Mouse (Mus musculus) ES-E14 (cell line): ENCODE results near the gene Urad. TPM values are rescaled to one million over a fixed set of nuclear protein-coding genes. Genes with fewer than 3 reads are reported as not detected.

ENCODE experiments used
- DNase-seq: peaks from one replicate; pipeline ENCODE4 v3.0.0-alpha.2; 2013; ENCODE audit warnings: low read depth, low spot score
- H3K27ac ChIP-seq: 2 replicates; pipeline ENCODE4 v1.5.1; 2012; ENCODE audit warnings: low read depth, mild to moderate bottlenecking, low read length, moderate library complexity, mixed read lengths; ENCODE audit not compliant: poor library complexity, insufficient read depth, severe bottlenecking
- H3K36me3 ChIP-seq: 2 replicates; pipeline ENCODE4 v1.6.1; 2012; ENCODE audit warnings: mild to moderate bottlenecking, low read length, moderate library complexity, mixed read lengths; ENCODE audit not compliant: control insufficient read depth, poor library complexity, insufficient read depth, severe bottlenecking
- H3K4me1 ChIP-seq, 2 experiments: fragments of 150-350 bp in 1 of 2; sonication (generic) in 1 of 2; 2 replicates each; pipeline ENCODE4 v1.6.1; 2012; ENCODE audit warnings: low read length in 2 of 2, mild to moderate bottlenecking in 1 of 2, mixed read lengths in 1 of 2; ENCODE audit not compliant: control insufficient read depth in 2 of 2, insufficient read depth in 2 of 2, poor library complexity in 1 of 2
- H3K4me3 ChIP-seq, 2 experiments: fragments of 150-350 bp in 1 of 2; sonication (generic) in 1 of 2; 2 replicates each; pipeline ENCODE4 v1.5.1; 2012; ENCODE audit warnings: low read length in 2 of 2, low read depth in 1 of 2, mild to moderate bottlenecking in 1 of 2, mixed read lengths in 1 of 2; ENCODE audit not compliant: insufficient read depth in 1 of 2, poor library complexity in 1 of 2, severe bottlenecking in 1 of 2
- H3K9ac ChIP-seq: 2 replicates; pipeline ENCODE4 v1.6.1; 2012; ENCODE audit warnings: low read depth, mild to moderate bottlenecking, low read length, mixed read lengths; ENCODE audit not compliant: poor library complexity, insufficient read depth, severe bottlenecking
- H3K9me3 ChIP-seq: fragments of 150-350 bp; sonication (generic); 2 replicates; pipeline ENCODE4 v1.6.1; 2012; ENCODE audit warnings: low read depth, mild to moderate bottlenecking, low read length; ENCODE audit not compliant: control insufficient read depth, insufficient read depth
- CHD2 ChIP-seq: IDR thresholded peaks from 2 replicates; pipeline ENCODE4 v1.6.1; 2014; ENCODE audit warnings: mild to moderate bottlenecking, low read depth, low read length, inconsistent platforms
- HCFC1 ChIP-seq: IDR thresholded peaks from 2 replicates; pipeline ENCODE4 v1.6.1; 2012; ENCODE audit warnings: low read length, inconsistent platforms, borderline replicate concordance; ENCODE audit not compliant: insufficient read depth
- MAFK ChIP-seq: IDR thresholded peaks from 2 replicates; pipeline ENCODE4 v1.6.1; 2014; ENCODE audit warnings: mild to moderate bottlenecking, low read depth, low read length, inconsistent platforms; ENCODE audit not compliant: insufficient read depth
- ZC3H11A ChIP-seq: IDR thresholded peaks from 2 replicates; pipeline ENCODE4 v1.6.1; 2012; ENCODE audit warnings: low read depth, mild to moderate bottlenecking, inconsistent platforms, low read length, borderline replicate concordance
- ZNF384 ChIP-seq: IDR thresholded peaks from 2 replicates; pipeline ENCODE4 v1.6.1; 2012; ENCODE audit warnings: low read depth, low read length, inconsistent platforms
- in situ Hi-C, 2 experiments: fragments of 600-800 bp; cut with MboI; formaldehyde crosslinking; loops; one replicate each; pipeline ENCODE4 v1.15.1; 2025; ENCODE audit warnings: low sequenced_read_pairs in 2 of 2, inconsistent platforms in 1 of 2; ENCODE audit not compliant: unreplicated experiment in 2 of 2
- total RNA-seq: library from RNA; depleted of rRNA; stranded (reverse); fragments of 300-350 nt; gene quantifications from 2 replicates; pipeline ENCODE4 v1.2.3, GENCODE M21; 2012

Gene Urad
- total RNA-seq, 1 experiment: not detected

DNA sequence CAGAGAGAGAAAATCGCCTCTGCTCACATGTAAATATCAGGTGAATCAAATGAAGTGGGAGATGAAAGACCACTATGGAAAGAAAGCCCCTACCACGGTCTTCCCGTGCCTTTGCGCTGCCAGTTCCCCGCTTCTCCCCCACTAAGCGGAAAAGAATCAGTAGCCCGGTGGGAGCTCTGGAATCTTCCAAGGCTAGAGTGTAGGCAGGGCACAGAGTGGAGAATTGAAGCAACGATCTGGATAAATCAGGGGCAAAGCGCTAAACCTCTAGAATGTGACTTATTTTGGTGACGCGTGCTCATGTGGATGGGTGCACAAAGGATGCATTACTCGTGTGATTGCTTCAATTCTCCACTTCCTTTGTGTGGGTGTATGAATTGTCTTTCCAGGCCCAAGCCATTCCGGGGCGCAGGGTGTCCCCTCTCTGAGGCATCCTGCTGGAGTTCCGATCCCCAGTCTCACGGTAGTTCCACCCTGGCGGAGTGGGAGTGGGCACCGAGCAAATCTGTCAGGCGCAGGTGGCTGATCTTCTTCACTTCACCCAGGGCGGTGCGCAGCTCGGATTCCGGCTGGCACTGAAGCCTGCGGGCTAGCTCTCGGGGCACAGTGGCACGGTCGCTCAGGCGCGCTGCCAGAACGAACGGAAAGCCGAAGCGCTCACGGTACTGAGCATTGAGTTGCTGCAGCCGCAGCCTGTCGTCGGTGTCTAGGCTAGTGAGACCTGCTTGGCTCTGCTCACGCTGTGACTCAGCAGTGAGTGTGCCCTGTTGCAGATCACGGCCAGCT lies 7.4 kb downstream of the Urad start:
- in situ Hi-C loops: loop anchor here (5.0 to 10.0 kb wide), 4 partner anchors 38 to 403 kb away; no protein-coding TSS in a partner anchor
- DNase-seq: no peak
- H3K9me3 ChIP-seq: no peaks in the 10 kb centered on the region
- no peak for TF ChIP-seq HCFC1
- TF ChIP-seq ZNF384: no peak
- TF ChIP-seq ZC3H11A: no peak
- peak; percentile 7; the same call in 1 of the 2 replicates for TF ChIP-seq MAFK
- H3K36me3 ChIP-seq: no peaks in the 10 kb centered on the region
- H3K4me1 ChIP-seq: peaks cover 0 to 4% of the 10 kb centered on the region in 2 experiments; a peak in 1 of 4 replicates
- no peak overlapping the region for H3K27ac ChIP-seq
- H3K9ac ChIP-seq: no peak overlapping the region
- peak overlapping the region; percentile 23 to 38; a peak in 2 of 4 replicates for H3K4me3 ChIP-seq

DNA sequence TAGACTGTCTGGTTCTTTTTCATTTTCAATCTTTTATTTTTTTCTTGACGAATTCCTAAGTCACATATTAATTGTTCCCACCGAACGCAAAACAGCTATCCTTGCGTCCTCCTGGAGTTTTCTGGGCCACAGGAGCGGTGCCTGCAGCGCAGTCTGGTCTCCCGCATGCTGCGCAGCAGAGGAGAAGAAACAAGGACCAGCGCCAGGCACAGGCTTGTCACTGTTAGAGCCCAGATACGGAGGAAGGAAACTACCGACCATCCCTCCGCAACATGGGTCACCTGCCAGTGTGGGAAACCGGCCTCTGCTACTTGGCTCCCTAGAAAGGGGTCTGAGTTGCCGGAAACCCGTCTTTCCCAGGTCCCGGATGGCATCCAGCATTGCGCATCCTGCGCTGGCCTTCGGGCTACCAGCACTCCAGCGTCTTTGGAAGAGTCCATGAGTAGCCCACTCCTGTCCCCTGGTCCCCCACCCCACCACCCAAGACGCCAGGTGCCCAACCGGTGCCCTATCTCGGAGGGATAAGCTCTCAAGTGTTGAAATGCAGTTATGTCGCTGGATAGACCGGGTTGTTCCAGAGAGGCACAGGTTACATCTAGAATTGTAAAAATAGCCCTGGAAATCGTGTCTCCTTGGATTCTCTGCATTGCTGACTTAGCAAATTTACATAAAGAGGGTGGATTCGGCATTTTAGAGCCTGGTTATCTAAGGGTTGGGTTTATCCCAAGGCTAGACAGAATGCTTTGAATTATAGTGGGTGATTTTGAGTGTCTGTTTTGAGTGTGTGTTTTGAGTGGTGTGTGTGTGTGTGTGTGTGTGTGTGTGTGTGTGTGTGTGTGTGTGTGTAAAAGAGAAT lies 9.2 kb downstream of the Urad start:
- TF ChIP-seq MAFK (peak; percentile 89), ZNF384 (no peak), HCFC1 (no peak), CHD2 (no peak), ZC3H11A (no peak)
- Histone ChIP-seq H3K27ac (no peak overlapping the region), H3K36me3 (no peaks in the 10 kb centered on the region), H3K4me3 (no peak overlapping the region), H3K4me1 (peaks cover 0 to 4% of the 10 kb centered on the region in 2 experiments; a peak in 1 of 4 replicates), H3K9me3 (no peaks in the 10 kb centered on the region), H3K9ac (no peak overlapping the region)
- in situ Hi-C loops: loop anchor here in 1 of 2 experiments (10.0 kb wide), 1 partner anchor 398 kb away; no protein-coding TSS in a partner anchor
- DNase-seq: no peak

DNA sequence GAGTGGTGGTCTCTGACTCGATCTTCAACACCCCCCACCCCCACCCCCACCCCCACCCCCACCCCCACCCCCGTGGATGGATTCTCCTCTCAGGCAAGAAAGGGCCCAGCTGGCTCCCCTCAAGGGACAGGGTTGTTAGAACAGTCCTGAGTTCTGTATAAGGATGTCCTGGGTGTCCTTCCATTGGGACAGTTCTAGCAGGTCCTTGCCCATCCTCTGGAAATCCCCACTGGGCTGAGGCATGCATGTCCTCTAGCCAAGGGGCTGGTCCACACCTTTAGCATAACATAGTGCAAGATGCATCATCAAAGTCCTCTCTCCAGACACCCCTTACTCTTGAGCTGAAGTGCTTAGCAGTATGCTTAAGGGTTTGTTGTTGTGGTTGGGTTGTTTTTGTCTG lies 12.5 kb downstream of the Urad start:
- Histone ChIP-seq H3K4me3 (no peak overlapping the region), H3K27ac (no peak overlapping the region), H3K36me3 (no peaks in the 10 kb centered on the region), H3K9ac (no peak overlapping the region), H3K4me1 (0 out of 4 replicates have a peak, but pooled peaks cover 0 to 3% of the 10 kb centered on the region in 2 experiments), H3K9me3 (no peaks in the 10 kb centered on the region)
- no peak for TF ChIP-seq ZNF384
- TF ChIP-seq ZC3H11A: no peak
- no peak for TF ChIP-seq CHD2
- DNase-seq: no peak
- in situ Hi-C loops: loop anchor here in 1 of 2 experiments (5.0 to 10.0 kb wide), 3 partner anchors 37 to 395 kb away; no protein-coding TSS in a partner anchor

DNA sequence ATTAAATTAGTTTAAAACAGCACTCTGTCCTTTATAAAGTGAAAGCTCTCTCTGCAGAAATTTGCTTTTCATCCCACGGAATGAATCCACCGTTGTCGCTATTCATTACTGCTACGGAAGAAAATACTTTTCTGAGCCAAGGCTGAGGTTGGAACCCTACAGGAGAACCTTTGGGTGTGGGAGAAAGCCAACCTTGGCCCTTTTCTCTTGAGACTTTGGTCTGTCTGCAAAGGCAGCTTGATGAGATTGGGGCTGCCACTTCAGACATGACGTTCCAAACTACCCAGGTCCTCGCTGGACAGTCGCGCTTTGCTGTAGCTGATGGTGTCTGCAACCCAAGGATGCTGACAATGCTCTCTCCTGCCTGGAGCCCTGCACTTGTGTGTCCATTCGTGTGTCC lies 13.8 kb downstream of the Urad start:
- H3K4me1 ChIP-seq: peaks cover 0 to 5% of the 10 kb centered on the region in 2 experiments; a peak in 1 of 4 replicates
- DNase-seq: no peak
- in situ Hi-C loops: loop anchor here in 1 of 2 experiments (5.0 to 10.0 kb wide), 2 partner anchors 36 to 114 kb away; no protein-coding TSS in a partner anchor

More for the DNA sequence above, 13.8 kb downstream of the Urad start:
- no peak for TF ChIP-seq HCFC1
- no peak for TF ChIP-seq CHD2
- TF ChIP-seq MAFK: no peak
- TF ChIP-seq ZNF384: no peak
- TF ChIP-seq ZC3H11A: no peak
- H3K4me3 ChIP-seq: no peak overlapping the region
- no peaks in the 10 kb centered on the region for H3K9me3 ChIP-seq
- H3K27ac ChIP-seq: no peak overlapping the region
- H3K9ac ChIP-seq: no peak overlapping the region
- no peaks in the 10 kb centered on the region for H3K36me3 ChIP-seq
